Mouse (Mus musculus) T-cell, adult 66 days (primary cell): ENCODE results near the gene Dhcr24. TPM values are rescaled to one million over a fixed set of nuclear protein-coding genes. Genes with fewer than 3 reads are reported as not detected.

ENCODE experiments used
- total RNA-seq, 2 experiments: library from RNA; stranded (reverse); gene quantifications; 3 replicates in 1 of 2; 4 replicates in 1 of 2; pipeline ENCODE4 v1.2.4; 2023

The Dhcr24 gene
- 10 to 100 TPM; 21.4 to 22.3 TPM for total RNA-seq

GRCm38 (mm10) chr4:106560846-106561781 is at the start of gene Dhcr24:
Dhcr24 (plus strand) TSS chr4:106561038.

GRCm38 (mm10) chr4:106617056-106617455 is 56.2 kb downstream of the Dhcr24 start, which contains the start of gene Lexm:
Lexm (minus strand) TSS chr4:106617241.

GRCm38 (mm10) chr4:106622030-106622493 is 61.2 kb downstream of the Dhcr24 start, which contains the start of gene Ttc22:
Ttc22 (plus strand) TSS chr4:106622432.

Other genes with a start within 250 kb of the Dhcr24 start
- 100 to 1,000 TPM in 1 of 2 experiments, 10 to 100 TPM in 1; 94.3 to 102 TPM for gene Usp24, start 244.8 kb upstream of the Dhcr24 start, total RNA-seq
- not detected for gene Pcsk9, start 96.7 kb upstream of the Dhcr24 start, total RNA-seq
- not detected for gene Bsnd, start 68.8 kb upstream of the Dhcr24 start, total RNA-seq
- not detected for gene Lexm, start 56.2 kb downstream of the Dhcr24 start, total RNA-seq
- not detected for gene Ttc22, start 61.4 kb downstream of the Dhcr24 start, total RNA-seq
- gene Pars2, start 90.0 kb downstream of the Dhcr24 start, total RNA-seq = 1 to 10 TPM; 5.3 to 5.5 TPM
- 10 to 100 TPM; 31.8 to 41.2 TPM for gene Ttc4, start 117.9 kb downstream of the Dhcr24 start, total RNA-seq
- gene Mroh7, start 169.9 kb downstream of the Dhcr24 start, total RNA-seq = not detected
- gene Fam151a, start 172.9 kb downstream of the Dhcr24 start, total RNA-seq = not detected
- gene Acot11, start 244.0 kb downstream of the Dhcr24 start, total RNA-seq = 1 to 10 TPM; 3.1 to 4.1 TPM